Mouse (Mus musculus): ENCODE results near the gene Rev1.
A peak's percentile ranks its signal among the peaks of the same experiment; 100 is the strongest.

DNA sequence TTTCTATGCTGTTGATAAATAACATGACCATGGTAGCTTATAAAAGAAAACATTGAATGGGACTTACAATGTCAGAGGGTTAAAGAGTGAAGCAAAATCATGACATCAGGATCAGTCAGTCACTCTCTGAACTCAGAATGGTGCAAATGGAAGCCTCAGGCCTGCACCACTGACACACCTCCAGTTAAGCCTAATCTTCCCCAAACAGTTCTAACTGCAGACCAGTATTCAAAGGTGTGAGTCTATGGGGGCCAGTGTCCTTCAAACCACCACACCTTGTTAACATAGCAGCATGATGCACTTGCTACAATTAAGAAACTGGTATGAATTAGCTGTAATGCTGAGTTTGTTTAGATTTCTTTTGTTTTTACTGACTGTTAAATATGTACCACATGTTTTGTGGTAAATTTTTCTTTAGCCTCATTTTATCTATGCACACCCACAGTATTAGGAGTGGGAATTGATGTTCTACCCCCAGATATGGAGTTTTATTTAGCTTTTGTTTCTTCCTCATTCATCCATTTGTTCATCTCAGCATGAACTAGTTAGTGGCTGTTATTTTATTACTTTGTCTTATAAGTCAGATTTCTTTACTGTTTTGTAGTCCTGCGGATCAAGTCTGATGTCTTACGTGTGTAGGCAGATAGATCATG lies 114.9 kb downstream of the Rev1 start:
- peak; percentile 59 for TF ChIP-seq TAL1 (IDR thresholded peaks at IDR 0.05; ENCODE audit: low read length)
- TF ChIP-seq GATA1 (IDR thresholded peaks at IDR 0.05; ENCODE audit: low read length): no peak; the same call in 1 of the 2 replicates

Measured in erythroblast, embryonic 14.5 days (primary cell).